Mouse (Mus musculus) MEL (cell line): ENCODE measurements around the gene 4921517D22Rik. TPM values are rescaled to one million over a fixed set of nuclear protein-coding genes. Genes with fewer than 3 reads are reported as not detected.
A peak's percentile ranks its signal among the peaks of the same experiment; 100 is the strongest.

Experiments
- DNase-seq: peaks from one replicate; pipeline ENCODE4 v3.0.0; 2011; ENCODE audit warnings: low read depth, low spot score
- H3K27ac ChIP-seq: 2 replicates; pipeline ENCODE4 v1.5.1; 2012; ENCODE audit warnings: low read depth, mild to moderate bottlenecking, control low read depth, low read length, moderate library complexity; ENCODE audit not compliant: control insufficient read depth
- H3K27me3 ChIP-seq, 2 experiments: fragments of 150-350 bp in 1 of 2; sonication (generic) in 1 of 2; 2 replicates each; pipeline ENCODE4 v1.6.1; 2012; ENCODE audit warnings: low read length in 2 of 2, mild to moderate bottlenecking in 2 of 2, improper control_type of control experiment in 1 of 2, moderate library complexity in 1 of 2; ENCODE audit not compliant: insufficient read depth in 2 of 2, control insufficient read depth in 1 of 2
- H3K36me3 ChIP-seq, 2 experiments: 2 replicates each; pipeline ENCODE4 v1.6.1; 2012 to 2014; ENCODE audit warnings: low read length in 2 of 2, improper control_type of control experiment in 1 of 2, inconsistent platforms in 1 of 2, mild to moderate bottlenecking in 1 of 2; ENCODE audit not compliant: insufficient read depth in 2 of 2, control insufficient read depth in 1 of 2
- H3K4me1 ChIP-seq, 2 experiments: fragments of 150-350 bp in 1 of 2; sonication (generic) in 1 of 2; 2 replicates each; pipeline ENCODE4 v1.6.1; 2012; ENCODE audit warnings: low read length in 2 of 2, improper control_type of control experiment in 1 of 2, mild to moderate bottlenecking in 1 of 2; ENCODE audit not compliant: insufficient read depth in 2 of 2, control insufficient read depth in 1 of 2
- H3K4me3 ChIP-seq, 2 experiments: fragments of 150-350 bp in 1 of 2; sonication (generic) in 1 of 2; 2 replicates each; pipeline ENCODE4 v1.5.1; 2012; ENCODE audit warnings: low read depth in 2 of 2, low read length in 2 of 2, mild to moderate bottlenecking in 2 of 2, moderate library complexity in 2 of 2, control low read depth in 1 of 2, improper control_type of control experiment in 1 of 2; ENCODE audit not compliant: control insufficient read depth in 1 of 2, insufficient read depth in 1 of 2
- H3K79me2 ChIP-seq: 2 replicates; pipeline ENCODE4 v1.6.1; 2012; ENCODE audit warnings: mild to moderate bottlenecking, low read length, moderate library complexity; ENCODE audit not compliant: control insufficient read depth, poor library complexity, insufficient read depth
- H3K9ac ChIP-seq: 2 replicates; pipeline ENCODE4 v1.6.1; 2012; ENCODE audit warnings: low read depth, mild to moderate bottlenecking, control low read depth, low read length, moderate library complexity; ENCODE audit not compliant: control insufficient read depth, poor library complexity, severe bottlenecking
- H3K9me3 ChIP-seq: fragments of 150-350 bp; sonication (generic); replicated peaks from 2 replicates; pipeline ENCODE4 v1.6.1; 2012; ENCODE audit warnings: mild to moderate bottlenecking, low read length, improper control_type of control experiment, moderate library complexity; ENCODE audit not compliant: insufficient read depth
- BHLHE40 ChIP-seq: IDR thresholded peaks from 2 replicates; pipeline ENCODE4 v1.6.1; 2012; ENCODE audit warnings: low read depth, mild to moderate bottlenecking, inconsistent platforms, low read length, improper control_type of control experiment, borderline replicate concordance
- CTCF ChIP-seq, 3 experiments: IDR thresholded peaks in 2 of 3; conservative IDR thresholded peaks in 1 of 3; 2 replicates each; pipeline ENCODE4 v1.5.1; 2011 to 2012; ENCODE audit warnings: low read length in 3 of 3, low read depth in 2 of 3, mild to moderate bottlenecking in 2 of 3, improper control_type of control experiment in 1 of 3, inconsistent platforms in 1 of 3, mixed read lengths in 1 of 3, moderate library complexity in 1 of 3; ENCODE audit not compliant: control insufficient read depth in 1 of 3, insufficient read depth in 1 of 3, poor library complexity in 1 of 3, severe bottlenecking in 1 of 3
- E2F4 ChIP-seq: IDR thresholded peaks from 2 replicates; pipeline ENCODE4 v1.6.1; 2011; ENCODE audit warnings: low read depth, low read length, improper control_type of control experiment, borderline replicate concordance
- ELF1 ChIP-seq: IDR thresholded peaks from 2 replicates; pipeline ENCODE4 v1.6.1; 2014; ENCODE audit warnings: low read depth, mild to moderate bottlenecking, inconsistent platforms, low read length, improper control_type of control experiment, moderate library complexity
- EP300 ChIP-seq, 2 experiments: IDR thresholded peaks; 2 replicates each; pipeline ENCODE4 v1.6.1; 2011; ENCODE audit warnings: improper control_type of control experiment in 2 of 2, low read length in 2 of 2, low read depth in 1 of 2, mild to moderate bottlenecking in 1 of 2
- ETS1 ChIP-seq: IDR thresholded peaks from 2 replicates; pipeline ENCODE4 v1.6.1; 2012; ENCODE audit warnings: low read depth, mild to moderate bottlenecking, inconsistent platforms, low read length, improper control_type of control experiment, moderate library complexity
- GABPA ChIP-seq: IDR thresholded peaks from 2 replicates; pipeline ENCODE4 v1.6.1; 2012; ENCODE audit warnings: low read depth, mild to moderate bottlenecking, inconsistent platforms, low read length, improper control_type of control experiment, moderate library complexity
- GATA1 ChIP-seq: IDR thresholded peaks from 2 replicates; pipeline ENCODE4 v1.6.1; 2011; ENCODE audit warnings: low read depth, low read length, improper control_type of control experiment
- HCFC1 ChIP-seq: IDR thresholded peaks from 2 replicates; pipeline ENCODE4 v1.6.1; 2012; ENCODE audit warnings: low read depth, mild to moderate bottlenecking, inconsistent platforms, low read length, improper control_type of control experiment, moderate library complexity
- JUND ChIP-seq: IDR thresholded peaks from 2 replicates; pipeline ENCODE4 v1.6.1; 2011; ENCODE audit warnings: low read depth, mild to moderate bottlenecking, improper control_type of control experiment, low read length
- KAT2A ChIP-seq: conservative IDR thresholded peaks from 2 replicates; pipeline ENCODE4 v1.6.1; 2012; ENCODE audit warnings: low read depth, low read length, improper control_type of control experiment, inconsistent platforms
- MAFK ChIP-seq: IDR thresholded peaks from 2 replicates; pipeline ENCODE4 v1.6.1; 2011; ENCODE audit warnings: low read depth, mild to moderate bottlenecking, low read length, improper control_type of control experiment, borderline replicate concordance
- MAX ChIP-seq: IDR thresholded peaks from 2 replicates; pipeline ENCODE4 v1.6.1; 2011; ENCODE audit warnings: low read length, improper control_type of control experiment
- MAZ ChIP-seq: IDR thresholded peaks from 2 replicates; pipeline ENCODE4 v1.6.1; 2012; ENCODE audit warnings: low read depth, mild to moderate bottlenecking, inconsistent platforms, low read length, improper control_type of control experiment
- MEF2A ChIP-seq: IDR thresholded peaks from 2 replicates; pipeline ENCODE4 v1.6.1; 2014; ENCODE audit warnings: low read depth, mild to moderate bottlenecking, inconsistent platforms, low read length, improper control_type of control experiment; ENCODE audit not compliant: poor library complexity, insufficient replicate concordance, severe bottlenecking; ENCODE audit errors: extremely low read depth
- MXI1 ChIP-seq: IDR thresholded peaks from 2 replicates; pipeline ENCODE4 v1.6.1; 2011; ENCODE audit warnings: mild to moderate bottlenecking, low read depth, low read length, improper control_type of control experiment
- MYB ChIP-seq: IDR thresholded peaks from 2 replicates; pipeline ENCODE4 v1.6.1; 2011; ENCODE audit warnings: mild to moderate bottlenecking, low read depth, low read length, improper control_type of control experiment
- MYC ChIP-seq: IDR thresholded peaks from 2 replicates; pipeline ENCODE4 v1.6.1; 2011; ENCODE audit warnings: low read depth, mild to moderate bottlenecking, low read length, improper control_type of control experiment, moderate library complexity
- NELFE ChIP-seq: IDR thresholded peaks from 2 replicates; pipeline ENCODE4 v1.6.1; 2011; ENCODE audit warnings: low read depth, low read length, improper control_type of control experiment
- NRF1 ChIP-seq: IDR thresholded peaks from 2 replicates; pipeline ENCODE4 v1.6.1; 2014; ENCODE audit warnings: low read depth, mild to moderate bottlenecking, inconsistent platforms, low read length, improper control_type of control experiment, moderate library complexity; ENCODE audit not compliant: poor library complexity, insufficient read depth, severe bottlenecking
- POLR2A ChIP-seq, 2 experiments: IDR thresholded peaks; 2 replicates each; pipeline ENCODE4 v1.6.1; 2011 to 2012; ENCODE audit warnings: low read length in 2 of 2, mild to moderate bottlenecking in 2 of 2, control low read depth in 1 of 2, improper control_type of control experiment in 1 of 2, low read depth in 1 of 2, moderate library complexity in 1 of 2; ENCODE audit not compliant: control insufficient read depth in 1 of 2, insufficient read depth in 1 of 2, poor library complexity in 1 of 2
- POLR2AphosphoS2 ChIP-seq: IDR thresholded peaks from 2 replicates; pipeline ENCODE4 v1.6.1; 2011; ENCODE audit warnings: low read length, improper control_type of control experiment
- RAD21 ChIP-seq: IDR thresholded peaks from 2 replicates; pipeline ENCODE4 v1.6.1; 2011; ENCODE audit warnings: mild to moderate bottlenecking, low read depth, low read length, improper control_type of control experiment
- SIN3A ChIP-seq: IDR thresholded peaks from 2 replicates; pipeline ENCODE4 v1.6.1; 2012; ENCODE audit warnings: low read length, improper control_type of control experiment, inconsistent platforms
- SMC3 ChIP-seq: IDR thresholded peaks from 2 replicates; pipeline ENCODE4 v1.6.1; 2011; ENCODE audit warnings: low read depth, low read length, improper control_type of control experiment
- TAL1 ChIP-seq: IDR thresholded peaks from 2 replicates; pipeline ENCODE4 v1.6.1; 2012; ENCODE audit warnings: mild to moderate bottlenecking, inconsistent platforms, low read length, moderate library complexity, mixed read lengths
- TCF12 ChIP-seq: IDR thresholded peaks from 2 replicates; pipeline ENCODE4 v1.6.1; 2014; ENCODE audit warnings: low read depth, mild to moderate bottlenecking, inconsistent platforms, low read length, improper control_type of control experiment, moderate library complexity
- USF2 ChIP-seq, 2 experiments: IDR thresholded peaks; 2 replicates each; pipeline ENCODE4 v1.6.1; 2011 to 2012; ENCODE audit warnings: improper control_type of control experiment in 2 of 2, low read length in 2 of 2, borderline replicate concordance in 1 of 2, inconsistent platforms in 1 of 2, low read depth in 1 of 2, mild to moderate bottlenecking in 1 of 2; ENCODE audit not compliant: insufficient read depth in 1 of 2
- ZC3H11A ChIP-seq: IDR thresholded peaks from 2 replicates; pipeline ENCODE4 v1.6.1; 2012; ENCODE audit warnings: low read depth, mild to moderate bottlenecking, inconsistent platforms, low read length, improper control_type of control experiment
- ZMIZ1 ChIP-seq: IDR thresholded peaks from 2 replicates; pipeline ENCODE4 v1.6.1; 2012; ENCODE audit warnings: low read depth, mild to moderate bottlenecking, inconsistent platforms, low read length, improper control_type of control experiment, moderate library complexity
- ZNF384 ChIP-seq: IDR thresholded peaks from 2 replicates; pipeline ENCODE4 v1.6.1; 2012; ENCODE audit warnings: low read depth, mild to moderate bottlenecking, inconsistent platforms, low read length, improper control_type of control experiment
- polyA plus RNA-seq, 2 experiments: library from polyadenylated mRNA; stranded (reverse) in 1 of 2; unstranded in 1 of 2; fragments of >175 nt in 1 of 2; fragments of >200 nt in 1 of 2; gene quantifications; 2 replicates each; pipeline versions ENCODE4 v1.2.1 to v1.2.4; 2012; ENCODE audit warnings: low replicate concordance in 2 of 2, low read depth in 1 of 2; ENCODE audit not compliant: insufficient read length in 2 of 2, insufficient read depth in 1 of 2, missing spikeins in 1 of 2
- total RNA-seq: library from RNA; depleted of rRNA; stranded (reverse); fragments of 300-350 nt; gene quantifications from 2 replicates; pipeline ENCODE4 v1.2.3, GENCODE M21; 2012

Gene 4921517D22Rik
- total and polyA plus RNA-seq, 3 experiments, result not detected

DNA sequence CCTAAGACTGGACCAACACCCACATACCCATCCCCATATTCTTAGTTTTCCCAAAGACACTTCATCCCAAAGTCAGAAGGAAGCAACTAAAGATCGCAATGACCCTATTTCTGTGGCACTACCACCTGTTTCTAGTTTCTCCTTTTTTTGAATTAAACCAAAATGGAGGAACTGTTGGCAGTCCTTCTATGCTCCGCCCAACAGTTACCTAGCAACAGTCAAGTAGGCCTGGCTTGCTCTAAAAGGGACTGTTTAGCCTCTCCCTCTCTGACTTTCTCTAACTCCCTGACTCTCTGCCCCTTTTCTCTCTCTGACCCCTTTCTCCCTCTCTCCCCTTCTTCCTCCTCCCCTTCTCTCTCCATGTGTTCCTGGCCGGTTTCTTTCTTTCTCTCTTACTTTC lies 8.7 kb downstream of the 4921517D22Rik start:
- Histone ChIP-seq H3K27ac (no peak overlapping the region), H3K79me2 (no peaks in the 10 kb centered on the region), H3K9ac (no peak overlapping the region), H3K36me3 (peaks cover 0 to 16% of the 10 kb centered on the region in 2 experiments; a peak in 2 of 4 replicates), H3K9me3 (no peaks in the 10 kb centered on the region), H3K4me3 (no peak overlapping the region), H3K4me1 (peaks cover 0 to 20% of the 10 kb centered on the region in 2 experiments; a peak in 3 of 4 replicates)
- DNase-seq, result peak; percentile 68
- TF ChIP-seq SIN3A, result 0 out of 2 replicates have a peak, but pooled peaks have one; percentile 13
- TF ChIP-seq SMC3, result no peak
- no peak for TF ChIP-seq MAZ
- TF ChIP-seq, all 39 proteins: peak for 1
- no peaks in the 10 kb centered on the region for H3K27me3 ChIP-seq

GRCm38 (mm10) chr13:59682629-59683028 lies 11.3 kb downstream of the 4921517D22Rik start:
- no peaks in the 10 kb centered on the region for H3K9me3 ChIP-seq
- peak; percentile 91 for DNase-seq
- no peak overlapping the region for H3K9ac ChIP-seq
- no peak overlapping the region for H3K27ac ChIP-seq
- no peak overlapping the region for H3K4me3 ChIP-seq
- H3K4me1 ChIP-seq, result peaks cover 0 to 14% of the 10 kb centered on the region in 2 experiments; a peak in 3 of 4 replicates
- H3K79me2 ChIP-seq, result no peaks in the 10 kb centered on the region
- H3K27me3 ChIP-seq, result no peaks in the 10 kb centered on the region
- peaks cover 0 to 8% of the 10 kb centered on the region in 2 experiments; a peak in 1 of 4 replicates for H3K36me3 ChIP-seq
- TF ChIP-seq POLR2AphosphoS2 (no peak), ETS1 (peak; percentile 51; the same call in 1 of the 2 replicates), MYC (peak; percentile 91), E2F4 (no peak), RAD21 (no peak), MAFK (no peak), POLR2A (IDR thresholded peaks at IDR 0.05; ENCODE audit: control insufficient read depth in 1 of 2, insufficient read depth in 1 of 2, low read depth in 1 of 2, low read length in 2 of 2, poor library complexity in 1 of 2) (no peak), MXI1 (peak; percentile 100), TCF12 (no peak), HCFC1 (no peak), GABPA (no peak), NELFE (no peak), TAL1 (no peak), CTCF (IDR thresholded peaks at IDR 0.05 in 2 of 3, conservative IDR thresholded peaks at IDR 0.05 in 1 of 3; ENCODE audit: control insufficient read depth in 1 of 3, insufficient read depth in 1 of 3, low read depth in 2 of 3, low read length in 3 of 3, poor library complexity in 1 of 3, severe bottlenecking in 1 of 3) (no peak), USF2 (IDR thresholded peaks at IDR 0.05; ENCODE audit: borderline replicate concordance in 1 of 2, insufficient read depth in 1 of 2, low read depth in 1 of 2, low read length in 2 of 2) (peak in 1 of 2 experiments; percentile 70; a peak in 1 of 4 replicates), MAX (peak; percentile 100), NRF1 (no peak), SIN3A (peak; percentile 100), ELF1 (no peak), MYB (no peak), MEF2A (no peak), EP300 (IDR thresholded peaks at IDR 0.05; ENCODE audit: low read depth in 1 of 2, low read length in 2 of 2) (peak; percentile 47 to 57; a peak in 3 of 4 replicates), JUND (no peak), ZC3H11A (no peak), ZNF384 (no peak), KAT2A (no peak), MAZ (no peak), GATA1 (peak; percentile 62), ZMIZ1 (no peak), BHLHE40 (peak; percentile 98)
